Mouse (Mus musculus): ENCODE data around the gene Mrps25. TPM values are rescaled to one million over a fixed set of nuclear protein-coding genes. Genes with fewer than 3 reads are reported as not detected.
A peak's percentile ranks its signal among the peaks of the same experiment; 100 is the strongest.

The Mrps25 gene
- polyA plus RNA-seq, 1 experiment from 2014 or later: 78.1 TPM

DNA sequence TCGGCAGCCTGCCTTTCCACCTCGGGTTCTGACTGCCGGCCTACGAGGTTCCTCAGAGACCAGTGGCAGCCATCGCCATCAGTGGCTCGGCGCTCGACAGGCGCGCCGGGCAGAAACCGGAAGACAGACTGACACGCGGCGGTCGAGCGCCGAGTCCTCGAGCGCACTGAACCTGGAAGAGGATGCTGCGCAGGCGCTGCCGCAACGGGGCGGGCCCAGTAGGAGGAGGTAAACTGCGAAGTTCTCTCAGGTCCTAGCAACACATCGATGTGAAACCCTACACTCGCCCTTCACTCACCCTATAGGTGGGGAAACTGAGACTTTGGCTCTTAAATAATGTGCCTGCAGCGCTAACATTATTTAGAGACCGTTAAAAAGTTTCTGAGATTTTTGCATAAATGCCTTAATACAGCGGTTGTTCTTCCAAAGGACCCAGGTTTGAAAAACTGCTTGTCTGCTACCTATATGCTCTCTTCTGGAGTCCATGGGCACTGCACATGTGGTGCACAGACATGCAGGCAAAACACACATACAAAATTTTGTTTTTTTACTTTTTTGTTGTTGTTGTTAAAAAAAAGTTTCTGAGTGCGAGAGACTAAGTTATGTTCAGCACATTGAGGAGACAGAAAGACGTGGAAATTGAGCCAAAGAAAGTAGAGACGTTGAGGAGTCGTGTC lies 31.1 kb upstream of the Mrps25 start, which contains the start of gene Rbsn:
Gene Rbsn, minus strand, starts transcription at position 153 of the 677 bp plus-strand sequence.
- DNase-seq (ENCODE audit: low spot score): peak; percentile 95
- Histone ChIP-seq H3K4me2 (replicated peaks; ENCODE audit: low read depth, low read length) (peak within 1 kb of the TSS; percentile 89), H3K4me1 (replicated peaks; ENCODE audit: control insufficient read depth, insufficient read depth, low read length) (no peaks in the 10 kb centered on the region; the same call in 1 of the 2 replicates), H3K27me3 (ENCODE audit: control insufficient read depth, insufficient read depth, low read length) (no peaks in the 10 kb centered on the region), H3K27ac (ENCODE audit: low read depth, low read length) (peak within 1 kb of the TSS; percentile 71), H3K9ac (ENCODE audit: low read depth, low read length) (peak within 1 kb of the TSS; percentile 92), H3K4me3 (ENCODE audit: low read depth, low read length) (peak within 1 kb of the TSS; percentile 95), H3K36me3 (ENCODE audit: control insufficient read depth, insufficient read depth, low read length) (no peaks in the 10 kb centered on the region), H3K9me3 (ENCODE audit: control insufficient read depth, low read length) (no peaks in the 10 kb centered on the region)
- WGBS: 10% methylated on average over 35 of the region's 35 CpGs
- ATAC-seq (ENCODE audit: low FRiP score): peak; percentile 93

DNA sequence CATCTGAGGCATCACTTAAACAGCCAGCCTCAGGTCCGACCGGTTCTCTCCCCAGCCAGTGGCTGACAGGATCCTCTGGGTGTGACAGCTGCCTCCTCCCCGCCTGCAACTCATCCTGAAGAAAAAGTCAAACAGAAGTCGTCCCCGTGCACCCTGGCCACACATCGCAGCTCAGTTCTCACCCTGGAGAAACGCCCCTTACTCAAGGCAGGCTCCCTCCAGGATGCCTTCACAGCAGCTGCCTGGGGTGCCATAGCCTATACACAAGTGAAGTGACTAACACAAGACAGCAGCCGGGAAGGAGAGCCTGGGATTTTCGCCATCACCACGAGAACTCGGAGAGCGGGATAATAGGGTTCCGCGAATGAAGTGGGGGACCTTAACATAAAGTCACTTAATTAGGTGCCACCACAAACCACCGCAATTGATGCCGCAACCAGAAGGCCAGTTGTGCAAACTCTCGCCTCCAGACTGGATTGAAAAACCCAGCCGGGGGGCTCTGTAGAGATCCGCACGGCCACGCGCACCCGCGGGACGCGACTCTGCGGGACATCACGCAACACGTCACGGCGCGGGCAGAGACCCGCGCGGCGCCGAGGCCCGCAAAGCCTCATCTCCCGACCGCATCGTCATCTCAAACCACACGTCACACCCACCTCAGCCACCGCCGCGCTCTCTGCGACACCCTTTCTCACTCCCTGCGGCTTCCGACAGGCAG lies 30.4 kb upstream of the Mrps25 start:
- WGBS: 1% methylated on average over 48 of the region's 48 CpGs
- peak overlapping the region; percentile 71 for H3K27ac ChIP-seq (ENCODE audit: low read depth, low read length)
- DNase-seq (ENCODE audit: low spot score) (no peak), ATAC-seq (ENCODE audit: low FRiP score) (peak; percentile 80)
- H3K4me3 ChIP-seq (ENCODE audit: low read depth, low read length): peak overlapping the region; percentile 95
- H3K9ac ChIP-seq (ENCODE audit: low read depth, low read length): peak overlapping the region; percentile 92
- H3K4me1 ChIP-seq (replicated peaks; ENCODE audit: control insufficient read depth, insufficient read depth, low read length): no peaks in the 10 kb centered on the region; the same call in 1 of the 2 replicates
- H3K9me3 ChIP-seq (ENCODE audit: control insufficient read depth, low read length): no peaks in the 10 kb centered on the region
- no peaks in the 10 kb centered on the region for H3K27me3 ChIP-seq (ENCODE audit: control insufficient read depth, insufficient read depth, low read length)
- H3K4me2 ChIP-seq (replicated peaks; ENCODE audit: low read depth, low read length): peak overlapping the region; percentile 89
- 0 out of 2 replicates have a peak, but pooled peaks cover 2% of the 10 kb centered on the region for H3K36me3 ChIP-seq (ENCODE audit: control insufficient read depth, insufficient read depth, low read length)

DNA sequence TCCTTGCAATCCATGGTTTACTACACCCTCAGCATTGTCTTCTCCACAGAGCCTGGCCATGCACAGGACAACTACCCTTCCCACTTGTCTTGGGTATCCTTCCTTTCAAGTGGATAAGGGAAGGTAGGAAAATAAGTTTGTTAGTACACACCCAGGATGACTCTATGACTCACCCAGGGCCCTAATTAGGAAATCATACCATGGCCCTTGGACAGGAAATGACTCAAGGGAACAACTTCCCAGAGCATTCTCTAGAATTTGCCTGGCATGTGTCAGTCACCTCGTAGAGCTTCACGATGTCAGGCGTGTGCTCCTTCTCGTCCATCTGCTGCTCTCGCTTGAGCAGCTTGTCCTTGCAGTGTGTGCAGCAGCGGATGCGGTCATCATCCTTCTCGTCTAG lies 15.6 kb upstream of the Mrps25 start:
- Histone ChIP-seq H3K9ac (ENCODE audit: low read depth, low read length) (no peak overlapping the region), H3K4me2 (replicated peaks; ENCODE audit: low read depth, low read length) (no peak overlapping the region), H3K36me3 (ENCODE audit: control insufficient read depth, insufficient read depth, low read length) (peaks cover 9% of the 10 kb centered on the region), H3K4me3 (ENCODE audit: low read depth, low read length) (no peak overlapping the region), H3K4me1 (replicated peaks; ENCODE audit: control insufficient read depth, insufficient read depth, low read length) (no peaks in the 10 kb centered on the region), H3K9me3 (ENCODE audit: control insufficient read depth, low read length) (no peaks in the 10 kb centered on the region), H3K27me3 (ENCODE audit: control insufficient read depth, insufficient read depth, low read length) (no peaks in the 10 kb centered on the region), H3K27ac (ENCODE audit: low read depth, low read length) (no peak overlapping the region)
- no peak for ATAC-seq (ENCODE audit: low FRiP score)
- DNase-seq (ENCODE audit: low spot score): no peak
- 94% methylated on average over 8 of the region's 8 CpGs for WGBS

DNA sequence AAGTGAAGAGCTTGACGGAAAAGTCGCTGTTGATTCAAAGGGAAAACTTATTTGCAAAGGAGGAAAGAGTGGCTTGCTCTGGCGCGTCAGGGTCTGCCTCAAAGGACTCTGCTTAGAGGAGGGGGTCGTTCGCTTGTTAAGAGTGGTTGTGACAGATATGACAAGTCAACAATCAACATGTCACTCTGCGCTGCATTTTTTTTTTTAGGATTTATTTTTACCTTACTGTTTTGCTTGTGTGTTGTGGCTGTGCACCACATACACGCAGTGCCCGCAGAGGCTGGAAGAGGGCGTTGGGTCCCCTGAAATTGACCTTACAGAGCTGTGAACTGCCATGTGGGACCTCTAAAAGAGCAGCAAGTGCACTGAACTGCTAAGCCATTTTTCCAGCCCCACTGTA lies 345 bp upstream of the Mrps25 start:
- H3K36me3 ChIP-seq (ENCODE audit: control insufficient read depth, insufficient read depth, low read length): no peaks in the 10 kb centered on the region
- no peaks in the 10 kb centered on the region for H3K9me3 ChIP-seq (ENCODE audit: control insufficient read depth, low read length)
- WGBS: 8% methylated on average over 10 of the region's 10 CpGs
- H3K27me3 ChIP-seq (ENCODE audit: control insufficient read depth, insufficient read depth, low read length): no peaks in the 10 kb centered on the region
- peak overlapping the region; percentile 65 for H3K4me2 ChIP-seq (replicated peaks; ENCODE audit: low read depth, low read length)
- peaks cover 2% of the 10 kb centered on the region; the same call in 1 of the 2 replicates for H3K4me1 ChIP-seq (replicated peaks; ENCODE audit: control insufficient read depth, insufficient read depth, low read length)
- H3K9ac ChIP-seq (ENCODE audit: low read depth, low read length): 0 out of 2 replicates have a peak overlapping the region, but pooled peaks have one; percentile 32
- DNase-seq (ENCODE audit: low spot score) (no peak), ATAC-seq (ENCODE audit: low FRiP score) (peak; percentile 73)
- H3K27ac ChIP-seq (ENCODE audit: low read depth, low read length): no peak overlapping the region
- H3K4me3 ChIP-seq (ENCODE audit: low read depth, low read length): peak overlapping the region; percentile 70

DNA sequence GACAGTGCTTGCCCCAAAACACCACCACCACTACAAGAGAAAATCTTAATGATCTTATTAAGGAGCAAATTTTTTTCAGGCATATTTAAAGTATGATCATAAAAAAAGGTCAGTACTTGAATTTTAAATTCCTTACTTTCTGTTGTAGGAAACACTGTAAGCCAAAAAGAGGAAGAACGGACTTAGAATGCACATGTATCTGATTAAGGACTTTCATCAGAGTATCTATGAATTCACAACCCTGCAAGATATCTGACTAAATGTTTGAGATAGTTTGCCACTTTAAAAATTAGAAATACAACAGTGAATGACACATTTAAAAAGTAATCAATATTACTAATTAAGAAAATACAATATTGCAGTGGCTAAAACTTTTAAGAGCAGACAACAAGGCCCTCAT lies 7.4 kb downstream of the Mrps25 start:
- no peak for DNase-seq (ENCODE audit: low spot score)
- no peak overlapping the region for H3K4me2 ChIP-seq (replicated peaks; ENCODE audit: low read depth, low read length)
- H3K27me3 ChIP-seq (ENCODE audit: control insufficient read depth, insufficient read depth, low read length): no peaks in the 10 kb centered on the region
- H3K4me3 ChIP-seq (ENCODE audit: low read depth, low read length): no peak overlapping the region
- ATAC-seq (ENCODE audit: low FRiP score): no peak
- H3K36me3 ChIP-seq (ENCODE audit: control insufficient read depth, insufficient read depth, low read length): peaks cover 2% of the 10 kb centered on the region; the same call in 1 of the 2 replicates
- no peak overlapping the region for H3K9ac ChIP-seq (ENCODE audit: low read depth, low read length)
- H3K27ac ChIP-seq (ENCODE audit: low read depth, low read length): no peak overlapping the region
- H3K9me3 ChIP-seq (ENCODE audit: control insufficient read depth, low read length): no peaks in the 10 kb centered on the region
- H3K4me1 ChIP-seq (replicated peaks; ENCODE audit: control insufficient read depth, insufficient read depth, low read length): no peaks in the 10 kb centered on the region
- WGBS: 95% methylated on average over 1 of the region's 1 CpGs

DNA sequence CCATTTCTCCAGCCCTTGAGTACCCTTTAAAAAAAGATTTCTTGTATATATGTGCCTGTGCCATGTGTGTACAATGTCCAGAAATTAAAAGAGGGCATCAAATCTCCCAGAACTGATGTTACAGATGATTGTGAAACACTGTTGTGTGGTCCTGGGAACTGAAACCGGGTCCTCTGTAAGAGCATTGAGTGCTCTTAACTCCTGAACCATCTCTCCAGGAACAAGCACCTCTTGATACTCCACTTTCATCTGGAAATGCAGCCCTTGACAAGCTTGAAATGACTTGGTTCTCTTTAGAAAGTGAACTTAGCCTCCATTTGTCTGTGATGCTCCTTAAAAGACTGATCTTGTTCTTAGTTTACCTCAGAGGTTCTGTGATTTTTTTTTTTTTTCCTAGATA lies 21.1 kb downstream of the Mrps25 start:
- Histone ChIP-seq H3K9me3 (ENCODE audit: control insufficient read depth, low read length) (no peaks in the 10 kb centered on the region), H3K27me3 (ENCODE audit: control insufficient read depth, insufficient read depth, low read length) (no peaks in the 10 kb centered on the region), H3K4me3 (ENCODE audit: low read depth, low read length) (no peak overlapping the region), H3K4me1 (replicated peaks; ENCODE audit: control insufficient read depth, insufficient read depth, low read length) (no peaks in the 10 kb centered on the region), H3K27ac (ENCODE audit: low read depth, low read length) (no peak overlapping the region), H3K36me3 (ENCODE audit: control insufficient read depth, insufficient read depth, low read length) (peaks cover 22% of the 10 kb centered on the region), H3K4me2 (replicated peaks; ENCODE audit: low read depth, low read length) (no peak overlapping the region), H3K9ac (ENCODE audit: low read depth, low read length) (no peak overlapping the region)
- DNase-seq (ENCODE audit: low spot score): no peak
- ATAC-seq (ENCODE audit: low FRiP score): no peak
- WGBS: 88% methylated on average over 1 of the region's 1 CpGs

DNA sequence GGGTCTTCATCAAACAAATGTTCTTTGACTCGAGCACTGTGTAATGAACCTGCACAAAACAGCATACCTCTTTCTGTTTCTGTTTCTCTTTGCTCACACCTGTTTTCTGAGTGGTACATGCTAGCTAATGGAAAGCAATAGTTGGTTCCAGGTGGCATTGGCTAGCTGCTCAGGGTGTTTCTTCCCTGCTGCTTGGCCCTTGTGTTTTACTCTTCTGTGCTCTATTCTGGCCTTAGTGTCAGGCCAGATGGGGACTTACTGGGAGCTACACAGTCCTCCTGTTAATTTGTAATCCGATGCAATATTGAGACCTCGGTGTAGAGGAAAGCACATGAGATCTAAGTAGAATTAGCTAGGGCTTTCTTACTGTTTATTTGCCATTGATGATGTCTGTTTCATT lies 25.0 kb downstream of the Mrps25 start:
- Histone ChIP-seq H3K4me1 (replicated peaks; ENCODE audit: control insufficient read depth, insufficient read depth, low read length) (no peaks in the 10 kb centered on the region), H3K4me2 (replicated peaks; ENCODE audit: low read depth, low read length) (no peak overlapping the region), H3K4me3 (ENCODE audit: low read depth, low read length) (no peak overlapping the region), H3K9ac (ENCODE audit: low read depth, low read length) (no peak overlapping the region), H3K27me3 (ENCODE audit: control insufficient read depth, insufficient read depth, low read length) (no peaks in the 10 kb centered on the region), H3K36me3 (ENCODE audit: control insufficient read depth, insufficient read depth, low read length) (peaks cover 29% of the 10 kb centered on the region), H3K9me3 (ENCODE audit: control insufficient read depth, low read length) (no peaks in the 10 kb centered on the region), H3K27ac (ENCODE audit: low read depth, low read length) (no peak overlapping the region)
- 90% methylated on average over 3 of the region's 3 CpGs for WGBS
- DNase-seq (ENCODE audit: low spot score) (no peak), ATAC-seq (ENCODE audit: low FRiP score) (no peak)

DNA sequence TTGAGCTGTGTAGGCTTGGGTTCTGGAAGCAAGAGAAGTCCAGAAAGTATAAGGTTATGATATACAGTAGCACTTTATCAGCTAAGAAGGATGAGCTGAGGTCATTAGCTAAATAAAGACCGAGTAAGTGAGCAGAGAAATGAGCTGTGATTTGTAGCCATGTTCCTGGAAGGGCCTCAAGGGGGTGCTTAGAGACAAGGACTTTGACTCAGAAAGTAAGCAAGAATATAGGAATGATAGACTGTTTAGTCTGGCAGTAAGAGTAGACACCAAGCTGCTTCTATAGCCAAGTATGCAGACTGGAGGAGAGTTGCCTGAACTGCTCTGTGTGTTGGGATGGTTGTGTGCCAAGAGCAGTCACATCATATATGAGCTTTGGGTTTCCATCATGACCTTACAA lies 30.1 kb downstream of the Mrps25 start:
- 89% methylated on average over 1 of the region's 1 CpGs for WGBS
- DNase-seq (ENCODE audit: low spot score) (no peak), ATAC-seq (ENCODE audit: low FRiP score) (no peak)
- Histone ChIP-seq H3K9ac (ENCODE audit: low read depth, low read length) (no peak overlapping the region), H3K27ac (ENCODE audit: low read depth, low read length) (no peak overlapping the region), H3K4me2 (replicated peaks; ENCODE audit: low read depth, low read length) (no peak overlapping the region), H3K27me3 (ENCODE audit: control insufficient read depth, insufficient read depth, low read length) (no peaks in the 10 kb centered on the region), H3K4me3 (ENCODE audit: low read depth, low read length) (no peak overlapping the region), H3K36me3 (ENCODE audit: control insufficient read depth, insufficient read depth, low read length) (peaks cover 15% of the 10 kb centered on the region), H3K4me1 (replicated peaks; ENCODE audit: control insufficient read depth, insufficient read depth, low read length) (no peaks in the 10 kb centered on the region), H3K9me3 (ENCODE audit: control insufficient read depth, low read length) (no peaks in the 10 kb centered on the region)

DNA sequence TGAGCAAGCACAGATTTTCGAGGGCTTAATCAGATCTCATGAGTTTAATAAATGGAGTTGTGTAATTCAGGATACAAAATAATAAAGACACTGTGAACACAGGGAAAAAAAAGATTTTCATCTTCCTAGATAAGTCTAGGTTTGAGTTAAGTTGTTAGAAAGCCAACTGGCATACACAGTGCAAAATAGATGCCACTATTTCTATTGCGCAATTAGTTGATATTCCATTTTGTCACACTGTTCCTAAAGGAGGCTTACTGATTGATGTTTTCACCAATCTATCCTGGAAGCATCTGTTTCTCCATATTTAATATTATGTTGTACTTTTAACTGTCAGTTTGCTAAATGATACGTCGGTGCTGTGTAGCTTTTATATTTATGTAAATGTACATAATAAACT lies 38.0 kb downstream of the Mrps25 start:
- Histone ChIP-seq H3K9me3 (ENCODE audit: control insufficient read depth, low read length) (no peaks in the 10 kb centered on the region), H3K4me3 (ENCODE audit: low read depth, low read length) (no peak overlapping the region), H3K27ac (ENCODE audit: low read depth, low read length) (no peak overlapping the region), H3K4me1 (replicated peaks; ENCODE audit: control insufficient read depth, insufficient read depth, low read length) (no peaks in the 10 kb centered on the region), H3K36me3 (ENCODE audit: control insufficient read depth, insufficient read depth, low read length) (no peaks in the 10 kb centered on the region), H3K9ac (ENCODE audit: low read depth, low read length) (no peak overlapping the region), H3K27me3 (ENCODE audit: control insufficient read depth, insufficient read depth, low read length) (no peaks in the 10 kb centered on the region), H3K4me2 (replicated peaks; ENCODE audit: low read depth, low read length) (no peak overlapping the region)
- 98% methylated on average over 4 of the region's 4 CpGs for WGBS
- no peak for DNase-seq (ENCODE audit: low spot score)
- ATAC-seq (ENCODE audit: low FRiP score): no peak

Data from hindbrain, embryonic 11.5 days (tissue).